In the genomic region with DNA sequence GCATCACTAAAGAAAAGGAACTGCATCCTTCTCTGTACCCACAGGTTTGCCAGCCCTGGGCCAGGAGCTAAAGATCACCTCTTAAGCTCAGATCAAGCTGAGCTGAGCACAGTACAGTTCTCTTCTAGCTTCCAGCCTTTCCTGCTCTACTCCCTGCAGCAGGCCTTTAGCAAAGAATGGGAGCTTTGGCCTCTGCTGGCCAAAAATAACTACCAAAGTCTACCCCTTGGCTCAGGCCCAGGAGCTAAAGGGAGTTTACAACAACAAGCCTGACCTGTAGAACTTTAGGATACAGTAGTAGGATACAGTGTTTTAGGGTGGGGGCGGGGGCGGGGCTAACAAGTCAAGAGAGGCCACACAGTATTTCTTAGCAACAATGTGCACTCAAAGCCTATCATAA, we compare ENCODE assay signal across 8 mouse cellular contexts. TPM values are rescaled to one million over a fixed set of nuclear protein-coding genes. Genes with fewer than 3 reads are reported as not detected.
A peak's percentile ranks its signal among the peaks of the same experiment; 100 is the strongest.
DNase-seq lines count a peak whose midpoint lies in the region; ATAC-seq and TF ChIP-seq lines count a peak whose summit lies in the region.

No protein-coding gene starts in this region.

- peaks cover 85% of the 10 kb centered on the region for H3K4me1 ChIP-seq in G1E (ENCODE audit: insufficient read depth, low read depth, low read length)
- peaks cover 69% of the 10 kb centered on the region for H3K4me1 ChIP-seq in embryonic facial prominence, embryonic 13.5 days
- H3K4me1 ChIP-seq in hindbrain, embryonic 11.5 days (replicated peaks; ENCODE audit: control insufficient read depth, insufficient read depth, low read length): peaks cover 12% of the 10 kb centered on the region
- peaks cover 66% of the 10 kb centered on the region for H3K4me1 ChIP-seq in limb, embryonic 13.5 days
- H3K4me1 ChIP-seq in stomach, embryonic 16.5 days (ENCODE audit: control insufficient read depth, insufficient read depth, low read length): peaks cover 65% of the 10 kb centered on the region

- DNase-seq in G1E (ENCODE audit: low spot score): no peak
- DNase-seq in hindbrain, embryonic 11.5 days (ENCODE audit: low spot score): no peak
- DNase-seq in adrenal gland, adult 18-20 months (ENCODE audit: low spot score in 2 of 2): no peak
- no peak for DNase-seq in right cerebral cortex, postnatal 25 days
- DNase-seq in cerebellum, postnatal 25 days: no peak

- H3K36me3 ChIP-seq in G1E (replicated peaks): peaks cover 65% of the 10 kb centered on the region
- H3K36me3 ChIP-seq in embryonic facial prominence, embryonic 13.5 days: peaks cover 29% of the 10 kb centered on the region
- H3K36me3 ChIP-seq in hindbrain, embryonic 11.5 days (ENCODE audit: control insufficient read depth, insufficient read depth, low read length): 0 out of 2 replicates have a peak, but pooled peaks cover 6% of the 10 kb centered on the region
- peaks cover 32% of the 10 kb centered on the region for H3K36me3 ChIP-seq in limb, embryonic 13.5 days
- H3K36me3 ChIP-seq in stomach, embryonic 16.5 days (ENCODE audit: control insufficient read depth, insufficient read depth, low read length): peaks cover 3% of the 10 kb centered on the region

- no peak for ATAC-seq in G1E (ENCODE audit: extremely low read depth, insufficient number of reproducible peaks, low FRiP score, poor library complexity, severe bottlenecking)
- ATAC-seq in embryonic facial prominence, embryonic 13.5 days (ENCODE audit: insufficient number of reproducible peaks, insufficient read depth, low FRiP score, low TSS enrichment, low read depth): no peak
- no peak for ATAC-seq in hindbrain, embryonic 11.5 days (ENCODE audit: low FRiP score)
- no peak for ATAC-seq in limb, embryonic 13.5 days (ENCODE audit: low FRiP score, low read depth)
- ATAC-seq in stomach, embryonic 16.5 days (ENCODE audit: insufficient read depth, low FRiP score): no peak

- H3K27me3 ChIP-seq in G1E (ENCODE audit: insufficient read depth, low read length): no peaks in the 10 kb centered on the region
- H3K27me3 ChIP-seq in embryonic facial prominence, embryonic 13.5 days: no peaks in the 10 kb centered on the region
- no peaks in the 10 kb centered on the region for H3K27me3 ChIP-seq in hindbrain, embryonic 11.5 days (ENCODE audit: control insufficient read depth, insufficient read depth, low read length)
- H3K27me3 ChIP-seq in limb, embryonic 13.5 days: no peaks in the 10 kb centered on the region
- no peaks in the 10 kb centered on the region for H3K27me3 ChIP-seq in stomach, embryonic 16.5 days (ENCODE audit: control insufficient read depth, insufficient read depth, low read length)

- 79% methylated on average over 2 of the region's 2 CpGs for WGBS in embryonic facial prominence, embryonic 13.5 days
- WGBS in hindbrain, embryonic 11.5 days: 80% methylated on average over 2 of the region's 2 CpGs
- 75% methylated on average over 2 of the region's 2 CpGs for WGBS in limb, embryonic 13.5 days
- 63% methylated on average over 2 of the region's 2 CpGs for WGBS in stomach, embryonic 16.5 days

- peak overlapping the region; percentile 39 for H3K27ac ChIP-seq in embryonic facial prominence, embryonic 13.5 days
- H3K27ac ChIP-seq in hindbrain, embryonic 11.5 days (ENCODE audit: low read depth, low read length): peak overlapping the region; percentile 24; the same call in 1 of the 2 replicates
- 0 out of 2 replicates have a peak overlapping the region, but pooled peaks have one; percentile 35 for H3K27ac ChIP-seq in limb, embryonic 13.5 days
- H3K27ac ChIP-seq in stomach, embryonic 16.5 days (ENCODE audit: low read length): no peak overlapping the region

- no peak for TF ChIP-seq CTCF in G1E (IDR thresholded peaks at IDR 0.05; ENCODE audit: low read depth, low read length)

- no peaks in the 10 kb centered on the region for H3K9me3 ChIP-seq in G1E (replicated peaks)
- H3K9me3 ChIP-seq in embryonic facial prominence, embryonic 13.5 days: no peaks in the 10 kb centered on the region
- H3K9me3 ChIP-seq in hindbrain, embryonic 11.5 days (ENCODE audit: control insufficient read depth, low read length): no peaks in the 10 kb centered on the region
- no peaks in the 10 kb centered on the region for H3K9me3 ChIP-seq in limb, embryonic 13.5 days
- no peaks in the 10 kb centered on the region for H3K9me3 ChIP-seq in stomach, embryonic 16.5 days (replicated peaks; ENCODE audit: control insufficient read depth, low read length)

- H3K4me2 ChIP-seq in embryonic facial prominence, embryonic 13.5 days: peak overlapping the region; percentile 97
- H3K4me2 ChIP-seq in hindbrain, embryonic 11.5 days (replicated peaks; ENCODE audit: low read depth, low read length): peak overlapping the region; percentile 17; the same call in 1 of the 2 replicates
- peak overlapping the region; percentile 99 for H3K4me2 ChIP-seq in limb, embryonic 13.5 days (replicated peaks)
- peak overlapping the region; percentile 25 for H3K4me2 ChIP-seq in stomach, embryonic 16.5 days (ENCODE audit: low read depth, low read length)

- H3K9ac ChIP-seq in embryonic facial prominence, embryonic 13.5 days: peak overlapping the region; percentile 55; the same call in 1 of the 2 replicates
- peak overlapping the region; percentile 40 for H3K9ac ChIP-seq in hindbrain, embryonic 11.5 days (ENCODE audit: low read depth, low read length)
- H3K9ac ChIP-seq in limb, embryonic 13.5 days: peak overlapping the region; percentile 43
- H3K9ac ChIP-seq in stomach, embryonic 16.5 days (ENCODE audit: low read length): peak overlapping the region; percentile 43; the same call in 1 of the 2 replicates

- peak overlapping the region; percentile 9; the same call in 1 of the 2 replicates for H3K4me3 ChIP-seq in G1E (ENCODE audit: low read depth, low read length)
- H3K4me3 ChIP-seq in embryonic facial prominence, embryonic 13.5 days: peak overlapping the region; percentile 17
- no peak overlapping the region for H3K4me3 ChIP-seq in hindbrain, embryonic 11.5 days (ENCODE audit: low read depth, low read length)
- peak overlapping the region; percentile 26 for H3K4me3 ChIP-seq in limb, embryonic 13.5 days
- peak overlapping the region; percentile 5; the same call in 1 of the 2 replicates for H3K4me3 ChIP-seq in stomach, embryonic 16.5 days (replicated peaks; ENCODE audit: low read length)

RNA-seq across cellular contexts. Expression of a gene that starts 3.3 kb away (rescaled TPM):
- total RNA-seq in G1E (2014; fragmentation: Nextera tagmentation) (56.3 and 70.5 TPM in 2 replicates), G1E (2017) (22.5 and 24.0 TPM in 2 replicates)
- 29.1 and 35.9 TPM in 2 replicates for polyA plus RNA-seq in G1E (2012)
- 61.7 and 66.5 TPM in 2 replicates for polyA plus RNA-seq in embryonic facial prominence, embryonic 13.5 days (2015; fragmentation: Nextera tagmentation; extraction: Ambion mirVana)
- 27.9 and 35.2 TPM in 2 replicates for polyA plus RNA-seq in hindbrain, embryonic 11.5 days (2014; fragmentation: Nextera tagmentation; extraction: Ambion mirVana)
- 68.6 and 69.3 TPM in 2 replicates for polyA plus RNA-seq in limb, embryonic 13.5 days (2015; fragmentation: Nextera tagmentation; extraction: Ambion mirVana)
- polyA plus RNA-seq in stomach, embryonic 16.5 days (2015; fragmentation: Nextera tagmentation; extraction: Ambion mirVana): 64.8 and 65.7 TPM in 2 replicates
- total RNA-seq in adrenal gland, adult 18-20 months (2021): 100 to 1,000 TPM; 458 to 704 TPM

RNA-seq across cellular contexts. Expression of a gene that starts 23.2 kb away (rescaled TPM):
- total RNA-seq in G1E (2014; fragmentation: Nextera tagmentation): 9.0 and 16.3 TPM in 2 replicates
- total RNA-seq in G1E (2017): 1.5 and 3.1 TPM in 2 replicates
- polyA plus RNA-seq in G1E (2012): 0.48 and 0.52 TPM in 2 replicates
- 123 and 125 TPM in 2 replicates for polyA plus RNA-seq in embryonic facial prominence, embryonic 13.5 days (2015; fragmentation: Nextera tagmentation; extraction: Ambion mirVana)
- 49.6 and 62.8 TPM in 2 replicates for polyA plus RNA-seq in hindbrain, embryonic 11.5 days (2014; fragmentation: Nextera tagmentation; extraction: Ambion mirVana)
- 140 and 149 TPM in 2 replicates for polyA plus RNA-seq in limb, embryonic 13.5 days (2015; fragmentation: Nextera tagmentation; extraction: Ambion mirVana)
- polyA plus RNA-seq in stomach, embryonic 16.5 days (2015; fragmentation: Nextera tagmentation; extraction: Ambion mirVana): 124 and 136 TPM in 2 replicates
- total RNA-seq in adrenal gland, adult 18-20 months (2021): 10 to 100 TPM; 56.5 to 60.6 TPM

RNA-seq across cellular contexts. Expression of a gene that starts 37.6 kb away (rescaled TPM):
- 78.9 and 81.3 TPM in 2 replicates for total RNA-seq in G1E (2014; fragmentation: Nextera tagmentation)
- 99.1 and 100 TPM in 2 replicates for total RNA-seq in G1E (2017)
- polyA plus RNA-seq in G1E (2012): 73.7 and 75.0 TPM in 2 replicates
- 164 and 170 TPM in 2 replicates for polyA plus RNA-seq in embryonic facial prominence, embryonic 13.5 days (2015; fragmentation: Nextera tagmentation; extraction: Ambion mirVana)
- 147 and 158 TPM in 2 replicates for polyA plus RNA-seq in hindbrain, embryonic 11.5 days (2014; fragmentation: Nextera tagmentation; extraction: Ambion mirVana)
- polyA plus RNA-seq in limb, embryonic 13.5 days (2015; fragmentation: Nextera tagmentation; extraction: Ambion mirVana): 158 and 163 TPM in 2 replicates
- polyA plus RNA-seq in stomach, embryonic 16.5 days (2015; fragmentation: Nextera tagmentation; extraction: Ambion mirVana): 67.5 and 75.1 TPM in 2 replicates
- 10 to 100 TPM; 56.6 to 83.6 TPM for total RNA-seq in adrenal gland, adult 18-20 months (2021)

RNA-seq across cellular contexts. Expression of a gene that starts 49.1 kb away (rescaled TPM):
- total RNA-seq in G1E (2014; fragmentation: Nextera tagmentation): 9.9 and 18.9 TPM in 2 replicates
- total RNA-seq in G1E (2017): 19.9 and 21.4 TPM in 2 replicates
- 9.9 and 10.7 TPM in 2 replicates for polyA plus RNA-seq in G1E (2012)
- 23.5 TPM in 2 replicates for polyA plus RNA-seq in embryonic facial prominence, embryonic 13.5 days (2015; fragmentation: Nextera tagmentation; extraction: Ambion mirVana)
- 13.8 and 14.4 TPM in 2 replicates for polyA plus RNA-seq in hindbrain, embryonic 11.5 days (2014; fragmentation: Nextera tagmentation; extraction: Ambion mirVana)
- polyA plus RNA-seq in limb, embryonic 13.5 days (2015; fragmentation: Nextera tagmentation; extraction: Ambion mirVana): 22.2 and 22.3 TPM in 2 replicates
- 14.6 and 14.9 TPM in 2 replicates for polyA plus RNA-seq in stomach, embryonic 16.5 days (2015; fragmentation: Nextera tagmentation; extraction: Ambion mirVana)
- 10 to 100 TPM; 29.2 to 33.6 TPM for total RNA-seq in adrenal gland, adult 18-20 months (2021)

Comparison
In these comparisons a context has a peak if more than half of its experiments do, and no peak if none do; other contexts are left out.
1. H3K4me2 ChIP-seq: peak in every context shown above with its lines; median percentile 99 in limb, embryonic 13.5 days; 97 in embryonic facial prominence, embryonic 13.5 days; 25 in stomach, embryonic 16.5 days; 17 in hindbrain, embryonic 11.5 days.
2. RNA of a gene that starts 23.2 kb away (polyA plus RNA-seq): 140 to 149 TPM in limb, embryonic 13.5 days, 124 to 136 TPM in stomach, embryonic 16.5 days, 123 to 125 TPM in embryonic facial prominence, embryonic 13.5 days and 49.6 to 62.8 TPM in hindbrain, embryonic 11.5 days; 0.48 to 0.52 TPM in G1E; every median in the first group is over 10 times any median in the second.
3. Peak in every context shown above with its lines, with median percentiles within 50 percentile points of each other: H3K9ac ChIP-seq.